Comparison of ENCODE assay signal across 23 mouse cellular contexts in genomic region chr3:79042973-79043372, GRCm38 (mm10).
"Had no signal": no experiment of that assay in that cellular context is flagged by ENCODE, and none has a peak within 500 bp of the region (broad histone marks: within the 10 kb centered on the region; RNA-seq: fewer than 3 reads in every experiment).

No protein-coding gene starts in this region.

- H3K9me3 ChIP-seq: heart, embryonic 13.5 days; heart, embryonic 15.5 days; hindbrain, embryonic 13.5 days; hindbrain, embryonic 15.5 days; limb, embryonic 13.5 days; limb, embryonic 15.5 days; liver, embryonic 12.5 days had no signal

- H3K27ac ChIP-seq: heart, embryonic 13.5 days; heart, embryonic 15.5 days; hindbrain, embryonic 13.5 days; hindbrain, embryonic 15.5 days; hindbrain, postnatal 0 days; limb, embryonic 13.5 days; limb, embryonic 15.5 days; liver, embryonic 12.5 days had no signal

- H3K4me3 ChIP-seq: heart, embryonic 13.5 days; heart, embryonic 15.5 days; hindbrain, embryonic 13.5 days; hindbrain, embryonic 15.5 days; limb, embryonic 13.5 days; limb, embryonic 15.5 days; liver, embryonic 12.5 days had no signal

- ATAC-seq: hindbrain, postnatal 0 days; intestine, embryonic 16.5 days; liver, embryonic 12.5 days had no signal

- DNase-seq: gastrocnemius, postnatal 14 days; gastrocnemius, postnatal 36 days; heart, adult 18-20 months; heart, postnatal 14 days; heart, postnatal 36 days; kidney, adult 11 months; kidney, adult 2 months; kidney, adult 9 months; kidney, postnatal 14 days; kidney, postnatal 36 days; layer of hippocampus, adult 9-11 months; layer of hippocampus, postnatal 36 days; left cerebral cortex, postnatal 4 days had no signal

- H3K36me3 ChIP-seq: heart, embryonic 13.5 days; heart, embryonic 15.5 days; hindbrain, embryonic 13.5 days; hindbrain, embryonic 15.5 days; limb, embryonic 13.5 days; limb, embryonic 15.5 days; liver, embryonic 12.5 days had no signal

- H3K27me3 ChIP-seq: heart, embryonic 13.5 days; heart, embryonic 15.5 days; hindbrain, embryonic 13.5 days; hindbrain, embryonic 15.5 days; limb, embryonic 13.5 days; limb, embryonic 15.5 days; liver, embryonic 12.5 days had no signal

- H3K4me2 ChIP-seq: heart, embryonic 11.5 days; heart, embryonic 13.5 days; heart, embryonic 15.5 days; hindbrain, embryonic 13.5 days; hindbrain, embryonic 15.5 days; limb, embryonic 13.5 days; limb, embryonic 15.5 days; liver, embryonic 12.5 days had no signal

- H3K9ac ChIP-seq: heart, embryonic 13.5 days; heart, embryonic 15.5 days; hindbrain, embryonic 13.5 days; hindbrain, embryonic 15.5 days; limb, embryonic 13.5 days; limb, embryonic 15.5 days; liver, embryonic 12.5 days had no signal

- H3K4me1 ChIP-seq: heart, embryonic 13.5 days; heart, embryonic 15.5 days; hindbrain, embryonic 13.5 days; hindbrain, embryonic 15.5 days; limb, embryonic 13.5 days; limb, embryonic 15.5 days; liver, embryonic 12.5 days had no signal
